Mouse (Mus musculus) neural tube, embryonic 13.5 days (tissue): Measurements from ENCODE around the gene Fgfr2. TPM values are rescaled to one million over a fixed set of nuclear protein-coding genes. Genes with fewer than 3 reads are reported as not detected.
A peak's percentile ranks its signal among the peaks of the same experiment; 100 is the strongest.
"Not testable (repeated sequence)": the region's sequence is repeated elsewhere in the genome, so short reads cannot be mapped to it uniquely, and the experiment has no call there.

Source experiments
- ATAC-seq: fragments of 200-750 bp; cut with Nextera tagmentation; 2 replicates; pipeline ENCODE4 v1.8.0; 2017; ENCODE audit warnings: low read depth, mild to moderate bottlenecking, moderate TSS enrichment, moderate library complexity
- H3K27ac ChIP-seq: fragments of 300-500 bp; sonication (generic); replicated peaks from 2 replicates; pipeline ENCODE4 v1.5.1; 2015; ENCODE audit warnings: moderate library complexity, mild to moderate bottlenecking, inconsistent platforms
- H3K27me3 ChIP-seq: fragments of 300-500 bp; sonication (generic); 2 replicates; pipeline ENCODE4 v1.6.1; 2015; ENCODE audit warnings: mild to moderate bottlenecking, inconsistent platforms
- H3K36me3 ChIP-seq: fragments of 300-500 bp; sonication (generic); 2 replicates; pipeline ENCODE4 v1.6.1; 2015; ENCODE audit warnings: mild to moderate bottlenecking, inconsistent platforms
- H3K4me1 ChIP-seq: fragments of 300-500 bp; sonication (generic); replicated peaks from 2 replicates; pipeline ENCODE4 v1.6.1; 2015; ENCODE audit warnings: inconsistent platforms
- H3K4me2 ChIP-seq: fragments of 300-500 bp; sonication (generic); 2 replicates; pipeline ENCODE4 v1.6.1; 2015; ENCODE audit warnings: inconsistent platforms, mild to moderate bottlenecking, moderate library complexity
- H3K4me3 ChIP-seq: fragments of 300-500 bp; sonication (generic); 2 replicates; pipeline ENCODE4 v1.5.1; 2015; ENCODE audit warnings: mild to moderate bottlenecking, inconsistent platforms
- H3K9ac ChIP-seq: fragments of 300-500 bp; sonication (generic); 2 replicates; pipeline ENCODE4 v1.6.1; 2015; ENCODE audit warnings: moderate library complexity, mild to moderate bottlenecking, inconsistent platforms
- H3K9me3 ChIP-seq: fragments of 300-500 bp; sonication (generic); 2 replicates; pipeline ENCODE4 v1.6.1; 2016; ENCODE audit warnings: inconsistent platforms
- WGBS: fragments of 180-500 bp; shearing (Covaris S2); methylation state at CpG from one replicate; pipeline ENCODE4 v1.1.7; 2015; 5-methylcytosine and 5-hydroxymethylcytosine counted together
- polyA plus RNA-seq: library from polyadenylated mRNA; unstranded; fragments of >200 nt; fragmentation: Nextera tagmentation; extraction: Ambion mirVana; gene quantifications from 2 replicates; pipeline ENCODE4 v1.2.1, GENCODE M21; 2015

The Fgfr2 gene
- polyA plus RNA-seq, 1 experiment from 2014 or later = 22.9 TPM

GRCm38 (mm10) chr7:130148906-130149305 lies 2974.2 kb downstream of the Fgfr2 start:
- H3K27me3 ChIP-seq = no peaks in the 10 kb centered on the region
- no peaks in the 10 kb centered on the region for H3K36me3 ChIP-seq
- 92% methylated on average over 5 of the region's 5 CpGs for WGBS

GRCm38 (mm10) chr7:130147230-130147629 lies 2975.9 kb downstream of the Fgfr2 start:
- Histone ChIP-seq H3K4me3 (no peak overlapping the region), H3K27ac (no peak overlapping the region), H3K9ac (no peak overlapping the region), H3K4me2 (no peak overlapping the region), H3K27me3 (no peaks in the 10 kb centered on the region), H3K4me1 (no peaks in the 10 kb centered on the region), H3K36me3 (no peaks in the 10 kb centered on the region), H3K9me3 (no peaks in the 10 kb centered on the region)
- WGBS = 89% methylated on average over 7 of the region's 7 CpGs
- ATAC-seq = no peak

More at GRCm38 (mm10) chr7:130148906-130149305, 2974.2 kb downstream of the Fgfr2 start:
- H3K9ac ChIP-seq = no peak overlapping the region
- no peaks in the 10 kb centered on the region for H3K9me3 ChIP-seq
- H3K4me3 ChIP-seq = no peak overlapping the region
- no peaks in the 10 kb centered on the region for H3K4me1 ChIP-seq
- H3K4me2 ChIP-seq = no peak overlapping the region
- no peak for ATAC-seq
- no peak overlapping the region for H3K27ac ChIP-seq

- H3K4me1 ChIP-seq = no peaks in the 10 kb centered on the region
- no peak for ATAC-seq
- WGBS = 91% methylated on average over 4 of the region's 4 CpGs
- no peak overlapping the region for H3K4me2 ChIP-seq
- H3K9ac ChIP-seq = no peak overlapping the region
- no peak overlapping the region for H3K4me3 ChIP-seq
- H3K36me3 ChIP-seq = no peaks in the 10 kb centered on the region
- no peak overlapping the region for H3K27ac ChIP-seq
- H3K27me3 ChIP-seq = no peaks in the 10 kb centered on the region
- no peaks in the 10 kb centered on the region for H3K9me3 ChIP-seq
Measured at GRCm38 (mm10) chr7:130145211-130145610, 2977.9 kb downstream of the Fgfr2 start.

- no peak overlapping the region for H3K27ac ChIP-seq
- ATAC-seq = no peak
- no peaks in the 10 kb centered on the region for H3K4me1 ChIP-seq
- no peaks in the 10 kb centered on the region for H3K27me3 ChIP-seq
- no peak overlapping the region for H3K4me2 ChIP-seq
- WGBS = 78% methylated on average over 7 of the region's 7 CpGs
- H3K4me3 ChIP-seq = no peak overlapping the region
- H3K36me3 ChIP-seq = no peaks in the 10 kb centered on the region
- H3K9ac ChIP-seq = no peak overlapping the region
- H3K9me3 ChIP-seq = no peaks in the 10 kb centered on the region
Measured at GRCm38 (mm10) chr7:130143371-130143770, 2979.8 kb downstream of the Fgfr2 start.

- H3K4me3 ChIP-seq = no peak overlapping the region
- H3K27ac ChIP-seq = no peak overlapping the region
- no peaks in the 10 kb centered on the region for H3K27me3 ChIP-seq
- H3K36me3 ChIP-seq = no peaks in the 10 kb centered on the region
- WGBS = 77% methylated on average over 3 of the region's 3 CpGs
- no peak overlapping the region for H3K9ac ChIP-seq
- no peak overlapping the region for H3K4me2 ChIP-seq
- no peaks in the 10 kb centered on the region for H3K4me1 ChIP-seq
- no peaks in the 10 kb centered on the region for H3K9me3 ChIP-seq
- ATAC-seq = no peak
Measured at GRCm38 (mm10) chr7:130141088-130141873, 2981.9 kb downstream of the Fgfr2 start.

- Histone ChIP-seq H3K4me3 (no peak overlapping the region), H3K27me3 (no peaks in the 10 kb centered on the region), H3K9ac (no peak overlapping the region), H3K36me3 (no peaks in the 10 kb centered on the region), H3K4me1 (peaks cover 4% of the 10 kb centered on the region; the same call in 1 of the 2 replicates), H3K9me3 (no peaks in the 10 kb centered on the region), H3K4me2 (no peak overlapping the region), H3K27ac (no peak overlapping the region)
- 61% methylated on average over 3 of the region's 3 CpGs for WGBS
- no peak for ATAC-seq
Measured at GRCm38 (mm10) chr7:130134924-130135365, 2988.2 kb downstream of the Fgfr2 start.

- H3K4me2 ChIP-seq, ATAC-seq: not testable (repeated sequence)
Measured at GRCm38 (mm10) chr7:130134428-130134827, 2988.7 kb downstream of the Fgfr2 start.

GRCm38 (mm10) chr7:130130226-130130625 lies 2992.9 kb downstream of the Fgfr2 start:
- H3K4me2 ChIP-seq = no peak overlapping the region
- H3K9ac ChIP-seq = no peak overlapping the region
- ATAC-seq = no peak
- H3K36me3 ChIP-seq = no peaks in the 10 kb centered on the region
- H3K27ac ChIP-seq = no peak overlapping the region
- H3K4me3 ChIP-seq = no peak overlapping the region
- 84% methylated on average over 5 of the region's 5 CpGs for WGBS
- no peaks in the 10 kb centered on the region for H3K27me3 ChIP-seq
- H3K4me1 ChIP-seq = peaks cover 20% of the 10 kb centered on the region
- no peaks in the 10 kb centered on the region for H3K9me3 ChIP-seq

More at GRCm38 (mm10) chr7:130134428-130134827, 2988.7 kb downstream of the Fgfr2 start:
- H3K36me3 ChIP-seq, H3K4me1 ChIP-seq, H3K4me3 ChIP-seq, H3K9me3 ChIP-seq, H3K27ac ChIP-seq, H3K27me3 ChIP-seq, H3K9ac ChIP-seq: not testable (repeated sequence)

GRCm38 (mm10) chr7:130129359-130129960 lies 2993.7 kb downstream of the Fgfr2 start:
- H3K27ac ChIP-seq = peak overlapping the region; percentile 61; the same call in 1 of the 2 replicates

GRCm38 (mm10) chr7:130121507-130121906 lies 3001.6 kb downstream of the Fgfr2 start:
- no peak for ATAC-seq
- no peak overlapping the region for H3K4me3 ChIP-seq
- H3K36me3 ChIP-seq = no peaks in the 10 kb centered on the region
- 20% methylated on average over 2 of the region's 2 CpGs for WGBS
- H3K9ac ChIP-seq = no peak overlapping the region
- no peak overlapping the region for H3K27ac ChIP-seq
- no peaks in the 10 kb centered on the region for H3K9me3 ChIP-seq
- peaks cover 12% of the 10 kb centered on the region for H3K4me1 ChIP-seq
- H3K27me3 ChIP-seq = no peaks in the 10 kb centered on the region
- H3K4me2 ChIP-seq = no peak overlapping the region

More at GRCm38 (mm10) chr7:130129359-130129960, 2993.7 kb downstream of the Fgfr2 start:
- no peak for ATAC-seq
- Histone ChIP-seq H3K9me3 (no peaks in the 10 kb centered on the region), H3K27me3 (no peaks in the 10 kb centered on the region), H3K36me3 (no peaks in the 10 kb centered on the region), H3K9ac (peak overlapping the region; percentile 18; the same call in 1 of the 2 replicates), H3K4me1 (peaks cover 20% of the 10 kb centered on the region), H3K4me3 (no peak overlapping the region), H3K4me2 (peak overlapping the region; percentile 38)
- 17% methylated on average over 16 of the region's 16 CpGs for WGBS

- no peak overlapping the region for H3K27ac ChIP-seq
- peaks cover 12% of the 10 kb centered on the region for H3K4me1 ChIP-seq
- H3K4me3 ChIP-seq = no peak overlapping the region
- ATAC-seq = no peak
- no peaks in the 10 kb centered on the region for H3K9me3 ChIP-seq
- H3K9ac ChIP-seq = no peak overlapping the region
- H3K4me2 ChIP-seq = no peak overlapping the region
- no peaks in the 10 kb centered on the region for H3K27me3 ChIP-seq
- no peaks in the 10 kb centered on the region for H3K36me3 ChIP-seq
- WGBS = 47% methylated on average over 6 of the region's 6 CpGs
Measured at GRCm38 (mm10) chr7:130119466-130119865, 3003.7 kb downstream of the Fgfr2 start.

- Histone ChIP-seq H3K4me2 (no peak overlapping the region), H3K4me3 (no peak overlapping the region), H3K27ac (no peak overlapping the region), H3K4me1 (peaks cover 12% of the 10 kb centered on the region), H3K9ac (no peak overlapping the region), H3K9me3 (no peaks in the 10 kb centered on the region), H3K36me3 (no peaks in the 10 kb centered on the region), H3K27me3 (no peaks in the 10 kb centered on the region)
- ATAC-seq = no peak
- 17% methylated on average over 4 of the region's 4 CpGs for WGBS
Measured at GRCm38 (mm10) chr7:130118726-130119125, 3004.4 kb downstream of the Fgfr2 start.
